Mouse (Mus musculus): ENCODE data around the gene Il22ra2.
"Not testable (repeated sequence)": the region's sequence is repeated elsewhere in the genome, so short reads cannot be mapped to it uniquely, and the experiment has no call there.

The Il22ra2 gene

DNA sequence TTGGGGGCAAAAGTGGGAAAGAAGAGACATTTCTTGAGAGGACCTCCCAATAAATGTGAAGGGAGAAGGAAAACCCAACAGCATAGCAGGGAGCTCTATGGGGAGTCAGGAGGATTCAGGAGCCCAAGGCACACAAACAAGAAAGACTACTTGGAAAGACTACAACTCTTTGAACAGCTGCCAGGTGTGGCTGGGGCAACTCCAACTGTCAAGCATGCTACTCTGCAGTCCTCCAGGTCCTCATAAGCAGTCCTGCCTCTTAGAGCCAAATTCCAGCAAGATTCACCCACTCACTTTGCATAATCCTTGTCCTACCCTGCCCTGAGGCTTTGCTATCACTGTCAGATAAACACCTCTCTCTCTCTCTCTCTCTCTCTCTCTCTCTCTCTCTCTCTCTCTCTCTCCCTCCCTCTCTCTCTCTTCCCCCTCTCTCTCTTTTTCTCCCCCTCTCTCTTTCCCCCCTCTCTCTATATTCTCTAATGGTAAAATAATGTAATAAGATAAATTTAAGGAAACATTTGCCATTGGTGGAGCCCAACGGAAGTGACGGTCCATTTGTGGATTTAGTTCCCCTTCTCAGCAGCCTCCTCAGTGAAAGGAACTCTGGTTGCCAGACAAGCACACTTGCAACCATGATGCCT lies at the start of gene Il22ra2:
Gene Il22ra2 (plus strand): TSS at position 591 of the 641 bp plus-strand sequence.
- no peak for DNase-seq

DNA sequence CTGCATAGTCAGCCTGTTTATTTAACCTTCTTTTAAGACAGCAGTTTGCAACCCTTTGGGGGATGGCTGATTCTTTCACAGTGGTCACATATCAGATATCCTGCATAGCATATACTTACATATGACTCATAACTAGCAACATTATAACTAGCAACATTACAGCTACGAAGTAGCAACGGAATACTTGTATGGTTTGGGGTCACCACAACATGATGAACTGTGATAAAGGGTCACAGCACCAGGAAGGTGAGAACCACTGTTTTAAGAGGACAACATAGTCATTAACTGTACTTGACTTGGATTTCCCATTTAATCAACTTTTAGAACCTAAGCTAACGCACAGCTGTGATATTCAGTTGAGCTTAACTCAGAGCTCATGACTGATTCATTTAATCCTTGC lies 44.2 kb upstream of the Il22ra2 start:
- no peak for DNase-seq

DNA sequence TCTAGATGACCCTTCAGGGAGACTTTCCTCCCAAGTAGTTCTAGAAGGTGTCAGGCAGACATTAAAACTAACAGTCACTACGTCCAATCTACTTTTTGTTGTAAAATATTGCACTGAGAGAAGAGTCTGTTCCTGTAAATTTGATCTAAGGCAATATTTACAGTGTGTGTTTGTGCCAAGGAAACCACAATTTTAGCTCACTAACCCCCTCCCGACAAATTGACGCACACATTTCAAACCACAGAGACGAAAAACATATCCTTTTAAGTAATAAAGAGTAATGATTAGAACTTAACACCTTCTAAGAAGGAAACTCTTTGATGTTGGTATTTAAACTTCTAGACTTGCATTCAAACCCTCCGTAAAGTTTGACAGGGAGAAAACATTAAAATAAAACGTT lies 43.8 kb upstream of the Il22ra2 start:
- DNase-seq = no peak

- DNase-seq = no peak
These were observed 43.3 kb upstream of the Il22ra2 start for GRCm38 (mm10) chr10:19578409-19578986.

GRCm38 (mm10) chr10:19580660-19581059 lies 41.1 kb upstream of the Il22ra2 start:
- no peak for DNase-seq

DNA sequence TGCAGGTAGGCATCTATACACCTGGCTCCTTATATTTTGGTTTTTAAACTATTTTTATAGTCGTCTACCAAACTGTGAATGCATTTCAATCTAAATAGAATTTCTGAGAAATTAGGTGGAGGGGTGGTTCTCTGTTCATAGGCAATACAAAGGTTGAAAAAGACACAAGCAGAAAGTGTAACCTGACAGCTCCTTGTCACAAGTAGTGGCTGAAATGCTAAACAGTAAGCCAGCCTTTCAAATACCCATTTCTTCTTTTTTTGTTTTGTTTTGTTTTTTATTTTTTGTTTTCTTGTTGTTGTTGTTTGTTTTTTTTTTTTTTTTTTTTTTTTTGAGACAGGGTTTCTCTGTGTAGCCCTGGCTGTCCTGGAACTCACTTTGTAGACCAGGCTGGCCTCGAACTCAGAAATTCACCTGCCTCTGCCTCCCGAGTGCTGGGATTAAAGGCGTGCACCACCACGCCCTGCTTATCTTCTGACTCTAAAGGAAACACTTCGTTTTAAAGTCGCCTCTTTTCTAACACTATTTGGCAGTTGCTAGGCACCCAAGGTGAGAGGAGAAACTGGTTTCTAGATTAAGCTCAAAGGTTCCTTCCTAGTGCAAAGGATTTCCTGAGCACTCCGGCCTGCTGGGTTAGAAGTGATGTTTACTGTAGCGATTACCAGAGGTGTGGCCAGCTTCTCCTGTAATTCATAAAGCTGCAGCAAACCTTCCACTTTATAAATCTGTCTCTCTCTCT lies 39.8 kb upstream of the Il22ra2 start:
- no peak for DNase-seq

GRCm38 (mm10) chr10:19582806-19583430 lies 38.9 kb upstream of the Il22ra2 start:
- no peak for DNase-seq

GRCm38 (mm10) chr10:19584064-19584463 lies 37.7 kb upstream of the Il22ra2 start:
- no peak for DNase-seq

- DNase-seq = no peak
These were observed 37.0 kb upstream of the Il22ra2 start for GRCm38 (mm10) chr10:19584846-19585245.

- DNase-seq = no peak
These were observed 35.9 kb upstream of the Il22ra2 start for GRCm38 (mm10) chr10:19585860-19586259.

- DNase-seq = no peak
These were observed 34.5 kb upstream of the Il22ra2 start for GRCm38 (mm10) chr10:19587281-19587680.

DNA sequence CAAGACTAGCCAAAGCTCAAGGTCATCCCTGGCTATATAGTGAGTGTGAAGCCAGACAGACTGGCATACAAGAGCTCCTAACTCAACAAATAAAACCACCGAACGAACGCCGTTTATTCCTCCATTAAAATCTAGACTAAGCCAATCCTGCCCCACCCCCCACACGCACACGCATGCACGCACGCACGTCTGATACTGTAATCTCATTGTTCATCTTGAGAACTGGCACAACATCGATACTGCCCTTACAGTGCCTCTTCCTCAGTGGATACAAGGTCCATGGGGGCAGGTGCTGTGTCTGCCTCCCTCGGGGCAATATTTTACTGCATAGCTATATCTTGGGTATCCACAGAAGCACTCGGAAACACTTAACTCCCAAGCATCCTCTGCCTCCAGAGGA lies 32.2 kb upstream of the Il22ra2 start:
- no peak for DNase-seq

GRCm38 (mm10) chr10:19591286-19591640 lies 30.5 kb upstream of the Il22ra2 start:
- DNase-seq = peak; percentile 19

DNA sequence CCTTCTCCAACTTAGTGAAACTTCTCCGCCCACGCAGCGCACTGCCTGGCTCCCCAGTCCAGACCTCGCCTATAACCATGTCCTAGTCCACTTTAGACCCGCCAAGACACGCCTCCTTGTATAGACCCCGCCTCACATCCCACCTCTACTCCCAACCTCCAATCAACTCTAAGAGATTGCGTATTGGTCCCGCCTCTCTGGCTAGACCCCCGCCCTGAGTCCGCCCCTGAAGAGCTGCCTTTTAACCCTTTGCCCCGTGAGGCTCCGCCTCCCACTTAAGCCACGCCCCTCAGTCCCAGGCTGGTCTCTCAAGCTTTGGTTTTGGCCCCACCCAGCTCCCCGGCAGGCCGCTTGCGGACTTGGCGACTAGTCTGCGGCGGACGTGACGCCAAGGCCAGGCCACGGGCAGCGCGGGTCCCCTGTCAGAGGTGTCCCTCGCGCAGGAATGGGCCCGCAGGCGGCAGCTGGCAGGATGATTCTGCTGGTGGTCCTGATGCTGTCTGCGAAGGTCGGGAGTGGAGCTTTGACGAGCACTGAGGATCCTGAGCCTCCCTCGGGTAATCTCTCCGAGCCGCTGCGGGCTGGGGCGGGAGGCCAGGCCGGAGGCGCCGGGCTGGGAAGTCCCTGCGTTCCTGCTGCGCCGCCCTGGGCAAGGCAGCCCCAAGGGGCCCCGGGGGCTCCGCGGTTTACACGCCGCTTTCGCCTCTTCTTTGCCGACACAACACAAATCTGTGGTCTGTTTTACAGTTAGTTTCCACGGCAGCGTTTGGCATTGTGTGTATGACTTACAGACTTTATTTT lies 30.0 kb upstream of the Il22ra2 start, which contains the start of gene Ifngr1:
Gene Ifngr1 (plus strand): TSS at position 309 of the 801 bp plus-strand sequence.
- peak; percentile 97 for DNase-seq

GRCm38 (mm10) chr10:19592556-19592955 lies 29.2 kb upstream of the Il22ra2 start:
- DNase-seq = peak; percentile 14

DNA sequence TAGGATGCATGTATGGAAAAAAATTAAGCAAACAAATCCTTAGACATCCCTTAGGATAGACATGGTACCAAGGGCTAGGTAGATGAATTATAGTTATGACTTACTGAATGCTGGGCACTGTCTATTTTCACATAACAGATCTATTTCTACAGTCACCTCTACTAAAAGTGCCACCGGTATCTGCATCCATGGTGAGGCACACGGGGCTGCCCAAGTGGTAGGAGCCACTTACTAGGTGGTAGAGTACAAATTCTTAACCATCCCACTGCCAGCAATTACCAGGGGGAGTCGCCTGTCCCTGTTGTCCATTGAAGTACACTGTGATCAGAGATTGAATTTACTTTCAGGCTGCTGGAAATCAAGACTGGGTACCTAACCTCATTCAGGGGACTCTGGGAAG lies 28.5 kb upstream of the Il22ra2 start:
- DNase-seq = no peak

GRCm38 (mm10) chr10:19594201-19594905 lies 27.4 kb upstream of the Il22ra2 start:
- no peak for DNase-seq

- DNase-seq = no peak
These were observed 24.9 kb upstream of the Il22ra2 start for GRCm38 (mm10) chr10:19596866-19597265.

DNA sequence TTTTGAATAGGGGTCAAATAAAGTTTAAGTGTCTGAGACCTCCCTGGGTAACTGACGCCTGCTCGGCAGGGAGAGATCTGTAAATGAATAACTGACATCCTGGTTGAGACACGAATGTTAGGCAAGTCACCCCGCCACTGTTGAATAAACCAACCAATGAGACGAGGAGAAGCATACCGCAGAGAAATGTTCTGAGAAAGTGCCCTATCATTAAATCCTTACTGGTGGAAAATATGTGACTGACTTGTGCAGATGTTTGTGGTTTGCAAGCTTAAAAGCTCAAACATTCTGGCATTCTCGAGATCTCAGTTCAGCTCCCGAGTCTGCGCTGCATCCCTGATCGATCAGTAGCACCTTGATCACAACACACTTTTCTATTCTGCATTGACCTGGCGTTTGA lies 23.7 kb upstream of the Il22ra2 start:
- no peak for DNase-seq

DNA sequence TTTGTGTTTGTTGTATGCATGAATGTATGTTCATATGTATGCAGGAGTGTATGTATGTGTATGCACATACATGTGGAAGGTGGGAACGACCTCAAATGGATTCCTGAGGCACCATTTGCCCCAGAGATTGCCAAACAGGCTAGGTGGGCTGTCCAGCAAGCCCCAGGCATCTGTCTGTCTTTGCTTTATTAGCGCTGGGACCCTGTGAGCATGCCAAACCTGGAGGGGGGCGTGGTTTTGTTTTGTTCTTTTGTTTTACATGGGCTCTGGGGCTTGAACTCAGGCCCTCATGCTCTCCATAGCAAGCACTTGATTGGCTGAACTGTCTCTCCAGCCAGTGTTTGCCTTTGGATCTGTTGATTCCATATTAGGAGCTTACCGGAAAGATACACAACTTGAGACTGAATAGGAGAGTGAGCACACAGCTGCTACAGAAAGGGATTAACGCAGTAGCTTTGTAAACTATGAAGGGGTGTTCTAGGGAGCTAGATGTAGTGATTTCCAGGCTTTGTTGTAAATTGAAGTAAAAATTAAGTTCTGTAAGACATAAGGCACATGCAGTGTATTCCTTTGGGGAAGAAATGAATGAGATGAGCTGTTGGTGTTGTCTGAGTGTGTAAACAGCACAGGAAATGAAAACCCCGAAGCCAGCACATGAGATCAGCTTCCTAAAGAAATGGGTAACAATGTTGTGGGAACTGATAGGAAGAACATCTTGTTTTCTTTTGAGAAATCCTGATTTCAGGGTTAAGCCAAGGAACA lies 22.3 kb upstream of the Il22ra2 start:
- DNase-seq = no peak

DNA sequence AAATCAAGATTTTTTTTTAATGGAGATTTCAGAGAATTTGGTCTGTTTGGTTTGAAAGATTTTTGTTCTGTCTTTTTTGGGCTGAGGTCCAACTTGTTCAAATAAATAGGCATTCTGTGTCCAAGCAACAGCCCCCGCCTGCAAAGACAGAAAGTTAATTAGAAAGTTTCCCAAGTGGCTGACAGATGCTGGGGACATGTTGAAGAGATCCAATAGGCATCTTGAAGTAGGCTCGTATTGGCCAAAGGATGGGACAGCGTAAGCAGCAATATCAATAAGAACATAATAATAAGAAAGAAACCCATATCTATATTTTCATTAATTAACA lies 21.7 kb upstream of the Il22ra2 start:
- DNase-seq = no peak

- DNase-seq = not testable (repeated sequence)
These were observed 20.3 kb upstream of the Il22ra2 start for GRCm38 (mm10) chr10:19601502-19601901.

Measured in embryo, embryonic 11 days (tissue).